ENCODE assay signal across 16 mouse cellular contexts in the genomic region with DNA sequence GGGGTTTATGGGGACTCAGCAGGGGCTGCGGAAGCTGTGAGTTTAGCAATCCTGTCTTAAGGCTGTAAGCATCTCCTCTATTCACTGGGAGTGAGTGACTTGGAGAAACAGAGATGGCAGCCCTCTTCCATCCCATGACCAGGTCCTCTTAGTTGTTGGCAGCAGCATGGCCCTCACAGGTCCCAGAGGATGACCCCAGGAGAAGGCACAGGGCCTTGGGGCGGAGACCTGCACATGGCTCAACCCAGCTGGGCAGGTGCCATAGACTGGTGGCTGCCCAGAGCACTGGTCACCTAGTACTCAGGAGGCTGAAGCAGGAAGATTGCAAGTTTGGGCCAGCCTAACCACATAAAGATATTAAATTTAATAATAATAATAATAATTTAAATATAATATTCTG.
"Had no signal": no experiment of that assay in that cellular context is flagged by ENCODE, and none has a peak within 500 bp of the region (broad histone marks: within the 10 kb centered on the region; RNA-seq: fewer than 3 reads in every experiment).

No protein-coding gene starts in this region.

- H3K9ac ChIP-seq: hindbrain, embryonic 14.5 days; intestine, embryonic 15.5 days; liver, embryonic 13.5 days; liver, embryonic 15.5 days had no signal

- H3K27ac ChIP-seq: heart, adult 2 months; hindbrain, embryonic 12.5 days; hindbrain, embryonic 14.5 days; intestine, embryonic 15.5 days; layer of hippocampus, adult 2 months; left cerebral cortex, adult 2 months; limb, embryonic 12.5 days; liver, embryonic 13.5 days; liver, embryonic 15.5 days had no signal

- H3K4me3 ChIP-seq: heart, adult 2 months; hindbrain, embryonic 10.5 days; hindbrain, embryonic 12.5 days; intestine, embryonic 15.5 days; layer of hippocampus, adult 2 months; left cerebral cortex, adult 2 months; limb, embryonic 10.5 days; limb, embryonic 12.5 days; liver, embryonic 13.5 days; liver, embryonic 15.5 days had no signal

- H3K9me3 ChIP-seq: hindbrain, embryonic 10.5 days; hindbrain, embryonic 12.5 days; intestine, embryonic 15.5 days; limb, embryonic 10.5 days; limb, embryonic 12.5 days; liver, embryonic 13.5 days; liver, embryonic 15.5 days had no signal

- H3K27me3 ChIP-seq: hindbrain, embryonic 12.5 days; intestine, embryonic 15.5 days; liver, embryonic 13.5 days had no signal

- H3K4me1 ChIP-seq: liver, embryonic 13.5 days; liver, embryonic 15.5 days had no signal

- DNase-seq: liver; liver, embryonic 13.5 days had no signal

- H3K36me3 ChIP-seq: intestine, embryonic 15.5 days; liver, embryonic 13.5 days; liver, embryonic 15.5 days had no signal

- ATAC-seq: inflammation-experienced regulatory T-cells, adult 6 months; intestine, embryonic 15.5 days; intestine, postnatal 0 days had no signal

- H3K4me2 ChIP-seq: heart, embryonic 11.5 days; hindbrain, embryonic 12.5 days; hindbrain, embryonic 14.5 days; intestine, embryonic 15.5 days; limb, embryonic 12.5 days; liver, embryonic 11.5 days; liver, embryonic 13.5 days; liver, embryonic 15.5 days had no signal
